Mouse (Mus musculus) erythroblast, adult 5-6 weeks (primary cell): Measurements from ENCODE around the gene Fam208b. TPM values are rescaled to one million over a fixed set of nuclear protein-coding genes. Genes with fewer than 3 reads are reported as not detected.
"Not testable (repeated sequence)": the region's sequence is repeated elsewhere in the genome, so short reads cannot be mapped to it uniquely, and the experiment has no call there.

Experiments
- ATAC-seq: replicated peaks from 2 replicates; pipeline ENCODE4 v1.8.0; 2016; ENCODE audit warnings: moderate number of reproducible peaks, mild to moderate bottlenecking, moderate TSS enrichment, inconsistent platforms; ENCODE audit not compliant: poor library complexity, low FRiP score, severe bottlenecking
- total RNA-seq, 2 experiments: library from RNA; stranded (forward) in 1 of 2; stranded (reverse) in 1 of 2; fragments of 150-400 nt in 1 of 2; fragments of 200-764, 138-1000 nt in 1 of 2; gene quantifications; 2 replicates each; pipeline versions ENCODE4 v1.2.3 to v1.2.4; 2015 to 2017; ENCODE audit warnings: low replicate concordance in 2 of 2

Gene Fam208b
- total RNA-seq, 2 experiments from 2014 or later: 9.8 to 34.0 TPM

DNA sequence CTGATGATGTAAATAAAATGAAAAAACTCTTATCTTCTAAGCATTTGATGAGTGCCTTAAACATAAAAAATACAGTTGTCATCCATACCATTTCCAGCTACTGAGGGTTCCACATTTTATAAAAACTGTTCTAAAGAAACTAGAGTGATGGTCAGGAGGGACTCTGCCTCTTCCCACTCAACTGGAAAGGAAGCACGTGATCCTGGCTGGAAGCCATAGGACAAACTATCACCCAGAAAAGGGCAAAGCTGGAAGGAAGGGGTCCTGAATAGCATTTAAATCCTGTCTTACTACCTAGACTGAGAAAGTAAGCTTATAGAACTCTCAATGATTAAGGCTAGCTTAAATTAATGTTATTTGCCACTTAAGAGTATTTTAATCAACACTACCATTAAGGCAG, 16.6 kb downstream of the Fam208b start:
- ATAC-seq: no peak

- ATAC-seq: no peak
These were observed 20.1 kb downstream of the Fam208b start for GRCm38 (mm10) chr13:3590789-3591188.

DNA sequence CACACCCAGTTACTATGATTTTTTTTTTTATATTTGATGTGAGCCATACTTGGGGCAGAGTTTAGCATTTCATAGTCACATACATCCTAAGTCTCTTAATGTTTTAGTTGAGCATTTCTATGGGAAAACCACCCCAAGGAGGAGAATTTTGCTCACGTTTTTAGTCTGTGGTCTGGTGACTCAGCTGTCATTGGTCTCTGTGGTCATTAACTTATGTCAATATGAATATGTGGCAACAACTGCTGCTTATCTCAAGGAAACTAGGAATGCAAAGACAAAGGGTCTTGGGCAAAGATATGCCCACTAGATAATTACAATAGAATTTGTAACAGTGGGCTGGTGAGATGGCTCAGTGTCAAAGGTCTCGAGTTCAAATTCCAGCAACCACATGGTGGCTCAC, 47.0 kb downstream of the Fam208b start:
- no peak for ATAC-seq

DNA sequence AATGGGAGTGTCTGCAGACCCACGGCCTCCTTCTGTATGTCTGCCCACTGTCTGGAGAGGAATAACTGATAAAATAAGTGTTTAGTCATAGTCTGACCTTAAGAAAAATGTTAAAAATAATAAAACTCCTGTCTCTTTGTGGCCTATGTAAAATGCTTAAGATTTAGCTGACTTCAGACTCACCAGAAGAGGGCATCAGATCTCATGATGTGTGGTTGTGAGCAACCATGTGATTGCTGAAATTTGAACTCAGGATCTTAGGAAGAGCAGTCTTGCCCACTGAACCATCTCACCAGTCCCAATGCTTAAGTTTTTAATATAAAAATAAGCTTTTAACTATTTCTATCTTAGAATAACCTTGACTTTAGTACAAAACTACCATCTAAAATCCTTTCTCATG, 47.8 kb downstream of the Fam208b start:
- ATAC-seq: no peak

- no peak for ATAC-seq
These were observed 63.1 kb downstream of the Fam208b start for GRCm38 (mm10) chr13:3547856-3548255.

- ATAC-seq: no peak
These were observed 63.5 kb downstream of the Fam208b start for GRCm38 (mm10) chr13:3547410-3547809.

DNA sequence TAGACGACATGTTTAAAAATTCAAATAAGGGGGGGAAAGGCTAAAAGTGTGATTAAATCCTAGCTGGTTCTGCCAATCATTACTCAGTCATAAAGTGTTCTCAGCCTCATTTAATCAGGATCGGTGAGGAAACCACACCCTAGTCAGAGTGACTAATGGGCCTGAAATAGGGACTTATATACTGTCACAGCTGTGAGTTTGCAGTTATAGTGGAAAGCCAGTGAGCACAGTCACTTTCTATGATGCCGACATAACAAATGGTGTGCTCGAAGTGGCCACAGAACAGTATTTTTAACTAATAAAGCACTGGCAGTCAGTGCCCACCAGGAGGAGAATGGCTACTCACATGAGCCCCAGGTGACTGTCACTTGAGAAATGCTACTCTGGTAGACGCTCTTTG, 66.0 kb downstream of the Fam208b start:
- ATAC-seq: peak; percentile 88

DNA sequence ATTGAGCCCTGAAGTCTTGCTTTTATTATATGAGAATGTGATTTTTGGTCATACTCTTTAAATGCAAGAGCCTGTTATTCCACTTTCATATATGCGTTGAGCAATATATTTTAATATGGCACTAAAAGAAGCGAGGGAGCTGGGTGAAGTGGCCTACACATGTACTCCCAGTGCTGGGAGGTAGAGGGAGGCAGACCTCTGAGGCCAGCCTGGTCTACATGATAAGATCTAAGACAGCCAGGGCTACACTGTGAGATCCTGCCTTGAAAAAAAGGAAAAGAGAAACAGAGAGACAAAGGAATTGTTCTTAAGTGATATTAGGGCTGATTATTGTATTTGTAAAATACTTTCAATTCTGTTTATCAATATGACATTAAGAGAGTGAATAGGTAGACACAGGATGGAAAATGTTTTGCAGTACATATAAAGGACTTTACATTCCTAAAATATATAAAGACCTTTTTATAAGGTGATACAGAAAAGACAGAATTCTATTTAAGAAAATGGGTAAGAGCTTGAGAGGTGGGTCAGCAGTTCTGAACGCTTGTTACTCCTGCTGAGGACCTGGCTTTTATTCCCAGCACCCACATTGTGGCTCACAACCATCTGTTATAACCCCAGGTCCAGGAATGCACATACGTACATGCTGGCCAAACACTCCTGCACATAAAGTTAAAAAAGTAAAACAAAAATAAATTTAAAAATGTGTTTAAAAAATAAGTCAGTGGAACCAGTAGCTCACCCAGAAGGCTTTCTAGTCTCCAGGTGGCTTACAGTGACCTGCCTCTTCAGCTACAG, 66.6 kb downstream of the Fam208b start:
- no peak for ATAC-seq

- no peak for ATAC-seq
These were observed 69.6 kb downstream of the Fam208b start for GRCm38 (mm10) chr13:3541159-3541782.

DNA sequence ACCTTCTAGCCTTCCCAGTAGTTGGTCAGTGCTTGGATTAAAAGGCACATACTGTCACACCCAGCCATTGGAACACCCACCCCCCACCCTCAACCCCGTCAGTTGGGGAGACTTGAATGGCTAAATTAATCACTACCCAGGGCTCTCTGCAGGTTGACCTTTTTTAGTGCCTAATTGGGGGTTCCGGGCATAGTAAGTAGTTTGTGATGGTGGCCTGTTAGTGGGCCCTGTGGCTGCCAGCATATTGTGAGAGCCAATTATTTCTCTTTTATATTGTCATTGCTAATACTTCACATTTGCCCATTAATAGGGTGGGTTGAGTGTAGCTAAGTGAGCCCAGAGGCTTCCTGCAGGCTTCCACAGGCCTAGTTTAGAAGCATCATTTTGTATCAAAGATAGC, 70.7 kb downstream of the Fam208b start:
- no peak for ATAC-seq

- ATAC-seq: no peak
These were observed 71.8 kb downstream of the Fam208b start for GRCm38 (mm10) chr13:3538969-3539562.

- ATAC-seq: peak; percentile 54
These were observed 72.5 kb downstream of the Fam208b start for GRCm38 (mm10) chr13:3538223-3538968.

DNA sequence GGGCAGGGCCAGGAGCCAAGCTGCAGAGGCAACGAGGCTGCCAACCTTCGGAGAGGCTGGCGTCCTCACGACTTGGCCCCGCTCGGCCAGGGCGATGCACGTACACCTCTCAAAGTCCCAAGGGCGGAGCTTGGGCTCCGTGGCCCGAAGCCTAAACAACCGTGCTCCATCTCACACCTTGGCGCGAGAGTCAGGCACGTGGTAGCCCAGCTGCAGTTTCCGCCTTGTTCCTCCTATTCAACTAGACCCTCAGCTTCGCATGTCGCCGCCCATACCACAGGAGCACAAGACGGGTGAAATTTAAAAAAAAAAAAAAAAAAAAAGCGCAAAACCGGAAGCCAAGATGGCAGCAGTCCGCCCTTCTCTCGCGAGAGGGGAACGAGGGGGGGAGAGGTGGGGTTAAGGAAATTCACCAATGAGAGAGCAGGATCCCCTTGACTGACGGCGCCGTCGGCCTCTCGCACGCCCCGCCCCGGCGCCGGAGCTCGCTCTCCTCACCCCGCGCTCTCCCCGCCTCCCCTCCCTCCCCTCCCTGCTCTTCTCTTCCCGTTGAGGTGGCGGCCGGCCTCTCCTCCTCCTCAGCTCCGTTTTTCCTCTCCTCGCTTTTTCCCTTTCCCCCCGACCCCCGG, 73.2 kb downstream of the Fam208b start, which contains the start of gene Gdi2:
Gene Gdi2 (plus strand): TSS at position 470 of the 629 bp plus-strand sequence.
- ATAC-seq: peak; percentile 98

GRCm38 (mm10) chr13:3534146-3534545, 76.8 kb downstream of the Fam208b start:
- no peak for ATAC-seq

DNA sequence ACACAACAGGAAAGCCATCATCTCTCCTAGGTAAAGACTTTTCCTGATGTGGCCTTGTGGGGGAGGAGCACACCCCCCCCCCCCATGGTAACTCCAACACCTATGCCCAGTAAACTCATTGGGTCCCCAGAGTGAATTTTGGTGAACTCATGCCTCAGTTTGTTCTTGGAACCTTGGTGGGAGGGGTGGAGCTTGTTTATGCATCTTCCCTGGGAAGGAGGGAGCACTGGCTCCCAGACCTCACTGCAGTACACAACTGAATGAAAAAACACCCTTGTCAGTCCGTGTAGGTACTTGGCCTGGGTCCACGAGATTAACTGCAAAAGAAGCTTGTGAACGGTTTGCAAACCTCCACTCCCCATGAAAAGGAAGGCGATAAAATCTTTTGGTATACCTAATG, 78.5 kb downstream of the Fam208b start:
- no peak for ATAC-seq

DNA sequence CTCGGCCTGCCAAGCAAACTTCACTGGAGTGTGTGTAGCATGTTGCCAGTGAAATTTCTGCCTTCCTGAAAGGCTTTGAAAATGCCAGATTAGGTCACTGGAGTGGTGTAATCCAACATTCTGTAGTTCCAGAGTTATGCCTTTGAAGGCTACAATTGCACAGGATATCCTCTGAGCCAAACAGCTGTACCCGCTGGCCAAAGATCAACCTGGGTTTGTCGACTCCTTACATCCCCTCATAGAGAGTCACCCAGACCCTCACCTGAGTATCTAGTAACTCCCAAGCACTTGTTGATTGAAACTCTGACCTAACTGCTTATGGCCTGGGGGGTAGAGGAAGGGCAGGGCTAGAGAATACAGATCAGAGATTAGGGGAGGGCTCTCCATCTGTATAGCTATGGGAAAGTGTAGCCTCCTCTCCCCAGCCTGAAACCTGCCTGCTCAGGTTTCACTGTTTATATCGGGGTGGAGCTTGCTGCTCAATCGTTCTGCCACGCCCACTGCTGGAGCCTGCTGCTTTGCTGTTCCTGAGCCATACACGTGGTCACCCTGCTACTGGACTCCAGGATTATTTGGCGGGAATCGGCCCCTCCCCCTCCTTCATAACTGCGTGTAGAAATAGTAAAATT, 79.1 kb downstream of the Fam208b start:
- no peak for ATAC-seq

- ATAC-seq: not testable (repeated sequence)
These were observed 79.7 kb downstream of the Fam208b start for GRCm38 (mm10) chr13:3531176-3531575.

- ATAC-seq: no peak
These were observed 80.5 kb downstream of the Fam208b start for GRCm38 (mm10) chr13:3530451-3530850.

DNA sequence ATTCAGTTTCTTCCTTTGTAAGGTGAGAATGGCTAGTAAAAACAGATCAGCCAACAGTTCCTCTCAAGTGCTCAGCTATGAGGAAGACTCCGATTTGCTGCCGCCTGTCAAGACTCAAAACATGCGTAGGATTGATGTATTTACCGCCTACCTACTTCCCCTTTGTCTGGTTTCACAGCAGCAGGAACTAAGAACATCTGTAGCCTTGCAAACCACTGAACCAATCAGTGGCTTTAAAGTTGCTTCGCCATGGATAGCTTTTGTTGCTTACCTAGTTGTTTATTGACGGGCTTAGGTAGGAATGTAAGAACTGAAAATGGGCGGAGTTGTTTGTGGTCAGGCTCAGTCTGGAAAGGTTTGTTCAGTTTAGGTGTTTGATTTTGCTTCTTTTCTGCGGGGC, 84.6 kb downstream of the Fam208b start:
- ATAC-seq: no peak
